Comparison of ENCODE assay signal across 8 mouse cellular contexts in genomic region chr6:126740211-126741142, GRCm38 (mm10). TPM values are rescaled to one million over a fixed set of nuclear protein-coding genes. Genes with fewer than 3 reads are reported as not detected.
DNase-seq lines count a peak whose midpoint lies in the region; ATAC-seq and TF ChIP-seq lines count a peak whose summit lies in the region.

TSS of gene Kcna6 (minus strand) at chr6:126740674.

- H3K36me3 ChIP-seq in E14TG2a.4 (ENCODE audit: insufficient read depth, low read length): no peaks in the 10 kb centered on the region
- H3K36me3 ChIP-seq in forebrain, embryonic 10.5 days (replicated peaks): no peaks in the 10 kb centered on the region
- no peaks in the 10 kb centered on the region for H3K36me3 ChIP-seq in liver, postnatal 0 days (replicated peaks; ENCODE audit: insufficient read depth, low read length)

- H3K27ac ChIP-seq in forebrain, embryonic 10.5 days: peak within 1 kb of the TSS; percentile 77
- H3K27ac ChIP-seq in liver, postnatal 0 days (ENCODE audit: low read depth): no peak within 1 kb of the TSS

- intact Hi-C loops in gastrocnemius, postnatal 14 days (cut with DNase I; ENCODE audit: low total_unique reads): no loop called here

- DNase-seq in cerebellum, postnatal 25 days: peak; percentile 21 to 40
- no peak for DNase-seq in cerebellum, adult 11 months
- DNase-seq in forebrain, embryonic 10.5 days (ENCODE audit: extremely low spot score, low spot score): peak; percentile 68
- DNase-seq in kidney, postnatal 4 days: peak; percentile 38 to 58
- no peak for DNase-seq in liver, postnatal 0 days
- DNase-seq in testis, postnatal 10 days (ENCODE audit: low spot score): peak; percentile 51
- no peak for DNase-seq in gastrocnemius, postnatal 14 days

- H3K27me3 ChIP-seq in E14TG2a.4 (ENCODE audit: insufficient read depth, low read length): peaks cover 86% of the 10 kb centered on the region
- peaks cover 65% of the 10 kb centered on the region for H3K27me3 ChIP-seq in forebrain, embryonic 10.5 days (ENCODE audit: poor library complexity, severe bottlenecking)
- peaks cover 43% of the 10 kb centered on the region for H3K27me3 ChIP-seq in liver, postnatal 0 days (ENCODE audit: insufficient read depth, low read length)

- no peak for TF ChIP-seq EP300 in liver, postnatal 0 days (IDR thresholded peaks at IDR 0.05; ENCODE audit: low read depth)

- H3K9me3 ChIP-seq in E14TG2a.4 (ENCODE audit: low read length): peaks cover 3% of the 10 kb centered on the region; the same call in 1 of the 2 replicates
- H3K9me3 ChIP-seq in forebrain, embryonic 10.5 days: no peaks in the 10 kb centered on the region
- H3K9me3 ChIP-seq in liver, postnatal 0 days (ENCODE audit: low read length): no peaks in the 10 kb centered on the region

- no peak within 1 kb of the TSS for H3K9ac ChIP-seq in liver, postnatal 0 days (replicated peaks)

- H3K4me1 ChIP-seq in E14TG2a.4 (replicated peaks; ENCODE audit: low read depth, low read length): peaks cover 20% of the 10 kb centered on the region
- H3K4me1 ChIP-seq in forebrain, embryonic 10.5 days: peaks cover 22% of the 10 kb centered on the region
- no peaks in the 10 kb centered on the region for H3K4me1 ChIP-seq in liver, postnatal 0 days (ENCODE audit: insufficient read depth)

- ATAC-seq in liver, postnatal 0 days: no peak

- 4% methylated on average over 36 of the region's 36 CpGs for WGBS in forebrain, embryonic 10.5 days
- 6% methylated on average over 36 of the region's 36 CpGs for WGBS in liver, postnatal 0 days (ENCODE audit: insufficient replicate concordance)

- H3K4me2 ChIP-seq in liver, postnatal 0 days (ENCODE audit: low read depth, low read length): peak within 1 kb of the TSS; percentile 38; the same call in 1 of the 2 replicates

- no peak for TF ChIP-seq CTCF in E14TG2a.4 (conservative IDR thresholded peaks at IDR 0.05; ENCODE audit: low read length)
- no peak for TF ChIP-seq CTCF in liver, postnatal 0 days (IDR thresholded peaks at IDR 0.05; ENCODE audit: low read depth)

- peak within 1 kb of the TSS; percentile 73 for H3K4me3 ChIP-seq in E14TG2a.4 (replicated peaks; ENCODE audit: low read length)
- H3K4me3 ChIP-seq in forebrain, embryonic 10.5 days: peak within 1 kb of the TSS; percentile 67
- H3K4me3 ChIP-seq in liver, postnatal 0 days (ENCODE audit: low read depth, low read length): 0 out of 2 replicates have a peak within 1 kb of the TSS, but pooled peaks have one; percentile 8

RNA-seq across cellular contexts. Expression of gene Kcna6, which starts in this region (rescaled TPM):
- polyA plus RNA-seq in forebrain, embryonic 10.5 days (2016; fragmentation: Nextera tagmentation; extraction: Ambion mirVana): 2.9 and 3.4 TPM in 2 replicates
- polyA plus RNA-seq in liver, postnatal 0 days (2015; fragmentation: Nextera tagmentation; extraction: Ambion mirVana): 0.05 TPM in 1 of 2 replicates, not detected in the other
- 1 to 10 TPM; 1.3 to 2.4 TPM for total RNA-seq in gastrocnemius, postnatal 14 days (2021)

Comparison
In these comparisons a context has a peak if more than half of its experiments do, and no peak if none do; other contexts are left out.
1. DNase-seq: peak in cerebellum, postnatal 25 days (2 of 2), forebrain, embryonic 10.5 days (single experiment), kidney, postnatal 4 days (2 of 2) and testis, postnatal 10 days (single experiment); none in cerebellum, adult 11 months (single experiment), liver, postnatal 0 days (single experiment) and gastrocnemius, postnatal 14 days (single experiment).
2. H3K4me3 ChIP-seq: peak in every context shown above with its lines; median percentile 73 in E14TG2a.4; 67 in forebrain, embryonic 10.5 days; 8 in liver, postnatal 0 days.